Mouse (Mus musculus): ENCODE results near the gene Agap1.

The Agap1 gene

GRCm38 (mm10) chr1:89576985-89577384 lies 122.4 kb downstream of the Agap1 start:
- DNase-seq (ENCODE audit: low spot score), result peak; percentile 55

- DNase-seq (ENCODE audit: low spot score), result peak; percentile 88
Observed at GRCm38 (mm10) chr1:89580031-89580998, 125.7 kb downstream of the Agap1 start.

GRCm38 (mm10) chr1:89580999-89581765 lies 126.6 kb downstream of the Agap1 start:
- peak; percentile 82 for DNase-seq (ENCODE audit: low spot score)

GRCm38 (mm10) chr1:89581766-89582125 lies 127.1 kb downstream of the Agap1 start:
- no peak for DNase-seq (ENCODE audit: low spot score)

- DNase-seq (ENCODE audit: low spot score), result no peak
Observed at GRCm38 (mm10) chr1:89583369-89583768, 128.8 kb downstream of the Agap1 start.

- no peak for DNase-seq (ENCODE audit: low spot score)
Observed at GRCm38 (mm10) chr1:89586991-89587683, 132.5 kb downstream of the Agap1 start.

GRCm38 (mm10) chr1:89588154-89588553 lies 133.5 kb downstream of the Agap1 start:
- DNase-seq (ENCODE audit: low spot score), result no peak

- no peak for DNase-seq (ENCODE audit: low spot score)
Observed at GRCm38 (mm10) chr1:89590994-89591393, 136.4 kb downstream of the Agap1 start.

- DNase-seq (ENCODE audit: low spot score), result no peak
Observed at GRCm38 (mm10) chr1:89593219-89593618, 138.6 kb downstream of the Agap1 start.

- DNase-seq (ENCODE audit: low spot score), result no peak
Observed at GRCm38 (mm10) chr1:89594999-89595398, 140.4 kb downstream of the Agap1 start.

- no peak for DNase-seq (ENCODE audit: low spot score)
Observed at GRCm38 (mm10) chr1:89595421-89595820, 140.8 kb downstream of the Agap1 start.

- no peak for DNase-seq (ENCODE audit: low spot score)
Observed at GRCm38 (mm10) chr1:89596223-89596622, 141.6 kb downstream of the Agap1 start.

GRCm38 (mm10) chr1:89598906-89599305 lies 144.3 kb downstream of the Agap1 start:
- DNase-seq (ENCODE audit: low spot score), result no peak

GRCm38 (mm10) chr1:89599983-89600741 lies 145.6 kb downstream of the Agap1 start:
- no peak for DNase-seq (ENCODE audit: low spot score)

GRCm38 (mm10) chr1:89601349-89601748 lies 146.7 kb downstream of the Agap1 start:
- no peak for DNase-seq (ENCODE audit: low spot score)

- DNase-seq (ENCODE audit: low spot score), result no peak
Observed at GRCm38 (mm10) chr1:89602879-89603278, 148.3 kb downstream of the Agap1 start.

GRCm38 (mm10) chr1:89606612-89607011 lies 152.0 kb downstream of the Agap1 start:
- peak; percentile 86 for DNase-seq (ENCODE audit: low spot score)

GRCm38 (mm10) chr1:89608766-89609165 lies 154.2 kb downstream of the Agap1 start:
- DNase-seq (ENCODE audit: low spot score), result no peak

- DNase-seq (ENCODE audit: low spot score), result no peak
Observed at GRCm38 (mm10) chr1:89609964-89610363, 155.4 kb downstream of the Agap1 start.

- no peak for DNase-seq (ENCODE audit: low spot score)
Observed at GRCm38 (mm10) chr1:89611521-89611920, 156.9 kb downstream of the Agap1 start.

GRCm38 (mm10) chr1:89613234-89613870 lies 158.7 kb downstream of the Agap1 start:
- no peak for DNase-seq (ENCODE audit: low spot score)

Data from testis, postnatal 10 days (tissue).